Mouse (Mus musculus) lung, postnatal 10 days (tissue): ENCODE data around the gene Rhbdl2.

Source experiments
- DNase-seq: peaks from one replicate; pipeline ENCODE4 v3.0.0; 2021

Gene Rhbdl2

DNA sequence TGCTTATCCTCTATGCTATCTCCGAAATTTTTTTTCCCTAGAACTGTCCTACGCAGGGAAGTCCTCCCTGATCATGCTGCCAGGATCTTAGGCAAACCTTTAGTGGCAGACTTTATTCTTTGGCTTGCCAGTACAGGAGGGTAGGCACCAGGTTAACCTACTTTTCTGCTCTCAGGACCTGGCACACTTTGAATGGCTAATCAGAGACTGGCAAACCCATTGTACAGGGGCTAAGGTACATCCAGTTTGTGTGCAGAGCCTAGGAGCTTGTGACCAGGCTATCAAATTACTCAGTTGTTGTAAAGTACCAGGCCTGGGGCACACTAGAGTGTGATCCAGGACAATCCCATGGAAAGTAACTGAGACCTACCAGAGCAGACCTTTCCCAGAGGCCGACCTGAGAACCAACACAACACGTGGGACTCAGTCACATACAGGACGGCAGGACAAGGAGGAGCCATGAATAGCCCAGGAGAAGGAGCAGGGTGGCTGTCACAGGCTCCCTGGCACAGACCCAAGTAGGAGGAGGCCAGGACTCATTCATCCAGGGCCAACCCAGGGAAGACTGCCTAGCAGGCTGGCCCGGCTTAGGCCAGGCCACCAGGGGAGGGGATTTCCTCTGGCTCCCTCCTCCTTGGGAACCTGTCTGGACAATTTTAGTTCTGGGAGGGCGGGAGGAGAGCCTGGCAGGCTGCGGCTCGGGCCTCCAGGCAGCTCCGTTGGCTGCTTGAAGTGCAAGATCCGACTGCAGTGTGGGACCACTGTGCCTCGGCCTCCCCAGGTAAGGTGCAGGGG lies at the start of gene Rhbdl2:
Rhbdl2 (plus strand) TSS at position 684 of the 795 bp plus-strand sequence.
- peak; percentile 80 for DNase-seq

DNA sequence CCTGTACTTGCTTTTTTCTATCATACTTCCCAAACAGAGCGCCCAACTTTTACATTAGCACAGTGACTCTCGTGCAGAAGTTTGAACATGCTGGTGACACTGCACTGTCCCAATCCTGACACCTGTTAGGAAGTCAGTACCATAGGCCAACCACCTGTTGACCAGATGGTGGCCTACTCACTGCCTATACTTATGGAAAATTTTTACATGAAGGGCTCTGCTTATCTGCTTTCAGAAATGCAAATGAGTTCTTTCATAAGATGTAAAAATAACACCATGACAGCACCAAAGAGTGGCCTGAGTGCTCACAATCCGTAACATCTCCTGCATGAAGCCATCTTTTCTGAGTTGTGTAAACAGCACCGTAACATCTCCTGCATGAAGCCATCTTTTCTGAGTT lies 49.0 kb upstream of the Rhbdl2 start:
- DNase-seq: no peak

DNA sequence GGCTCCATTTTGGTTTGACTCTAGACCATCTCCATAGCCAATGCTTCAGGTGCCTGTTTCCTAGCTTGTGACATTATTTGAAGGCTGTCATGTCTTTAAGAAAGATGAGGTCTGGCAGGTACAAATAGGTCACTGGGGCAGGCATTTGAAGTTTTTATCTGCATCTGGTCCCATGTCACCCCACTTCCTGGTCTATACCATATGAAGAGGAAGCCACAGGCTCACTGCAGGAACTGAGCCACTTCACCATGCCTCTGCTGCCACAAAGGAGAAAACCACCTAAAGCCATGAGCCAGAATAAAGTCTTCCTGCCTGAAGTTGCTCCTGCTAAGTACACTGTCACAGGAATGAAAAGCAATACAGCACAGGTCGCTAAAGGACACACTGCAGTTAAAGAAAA lies 44.8 kb upstream of the Rhbdl2 start:
- DNase-seq: no peak

DNA sequence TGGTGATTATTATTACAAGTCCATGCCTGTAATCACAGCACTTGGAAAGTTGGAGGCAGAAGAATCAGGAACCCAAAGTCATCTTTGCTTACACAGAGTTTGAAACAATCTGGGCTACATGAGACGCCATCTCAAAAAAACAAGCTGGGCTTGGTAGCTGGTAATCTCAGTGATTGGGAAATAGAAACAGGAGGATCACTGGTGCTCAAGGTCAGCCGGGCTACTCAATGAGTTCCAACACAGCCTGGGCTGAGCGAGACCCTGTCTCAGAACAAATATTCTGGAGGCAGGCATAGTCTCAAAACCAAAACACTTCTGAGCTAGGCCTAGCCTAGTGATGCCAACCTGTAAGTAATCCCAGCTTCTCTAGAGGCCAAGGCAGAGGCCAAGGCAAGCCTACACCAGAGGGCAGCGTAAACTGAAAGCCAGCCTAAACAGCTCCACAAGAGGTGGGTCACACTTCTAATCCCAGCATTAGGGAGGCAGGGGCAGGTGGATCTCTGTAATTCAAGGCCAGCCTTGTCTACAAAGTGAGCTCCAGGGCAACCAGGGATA lies 42.4 kb upstream of the Rhbdl2 start:
- DNase-seq: no peak

DNA sequence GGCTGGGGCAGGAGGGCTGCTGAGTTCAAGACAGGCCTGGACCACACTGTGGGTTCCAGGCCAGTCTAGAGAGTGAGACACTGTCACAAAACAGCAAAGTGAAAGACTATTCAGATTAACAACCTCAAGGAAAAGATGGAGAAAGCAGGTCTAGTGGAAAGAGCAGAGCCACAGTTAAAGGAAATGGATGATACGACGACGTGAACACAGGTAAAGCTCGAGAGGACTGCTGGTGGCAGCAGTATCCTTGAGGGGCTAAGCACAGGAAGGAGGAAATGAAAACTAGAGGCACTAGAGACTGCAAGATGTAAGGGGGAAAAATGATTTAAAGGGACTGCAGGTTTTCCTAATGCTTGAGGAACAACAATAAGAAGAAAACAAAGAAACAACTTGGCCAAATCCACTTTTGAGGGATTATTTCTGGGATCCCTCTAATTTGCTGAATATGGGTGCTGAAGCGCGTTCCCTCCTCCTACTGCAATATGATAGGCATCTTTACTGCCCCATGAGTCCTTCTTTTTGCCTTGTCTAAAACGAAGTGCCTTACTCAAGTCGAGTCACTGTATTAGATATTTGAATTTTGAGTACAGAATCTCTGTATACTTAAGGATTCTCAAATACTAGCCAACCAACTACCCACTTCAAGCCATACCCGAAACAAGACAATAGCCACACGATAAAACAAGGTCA lies 38.8 kb upstream of the Rhbdl2 start:
- DNase-seq: no peak

DNA sequence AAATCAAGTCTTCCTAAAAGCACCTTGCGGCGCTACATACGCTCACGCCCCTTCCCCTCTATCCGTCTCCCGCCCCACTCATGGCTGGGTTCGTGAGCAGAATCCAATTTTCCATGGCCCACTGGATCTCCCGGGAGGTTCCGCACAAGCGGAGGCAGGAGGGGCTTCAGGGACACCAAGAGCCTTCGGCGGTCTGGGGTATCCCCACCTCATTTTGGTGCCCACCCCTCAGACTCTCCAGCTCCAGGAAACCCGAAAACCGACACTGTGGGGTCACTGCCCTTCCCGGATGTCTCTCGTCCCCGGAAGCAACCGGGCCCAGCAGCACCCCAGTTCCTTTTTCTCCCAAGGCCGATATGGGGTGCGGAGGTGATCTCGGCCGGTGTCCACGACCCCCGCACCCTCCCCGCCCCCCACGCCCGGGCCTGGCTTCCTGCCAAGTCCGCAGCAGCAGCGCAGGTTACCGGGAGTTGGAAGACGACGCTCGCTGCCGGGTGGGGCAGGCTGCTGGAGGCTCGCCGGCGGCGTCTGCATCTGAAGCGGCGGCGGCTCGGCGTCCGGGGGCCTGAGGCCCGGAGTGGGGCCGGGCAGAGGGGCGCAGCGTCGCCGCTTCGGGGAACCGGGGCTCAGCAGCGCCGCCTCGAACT lies 38.1 kb upstream of the Rhbdl2 start:
- no peak for DNase-seq

DNA sequence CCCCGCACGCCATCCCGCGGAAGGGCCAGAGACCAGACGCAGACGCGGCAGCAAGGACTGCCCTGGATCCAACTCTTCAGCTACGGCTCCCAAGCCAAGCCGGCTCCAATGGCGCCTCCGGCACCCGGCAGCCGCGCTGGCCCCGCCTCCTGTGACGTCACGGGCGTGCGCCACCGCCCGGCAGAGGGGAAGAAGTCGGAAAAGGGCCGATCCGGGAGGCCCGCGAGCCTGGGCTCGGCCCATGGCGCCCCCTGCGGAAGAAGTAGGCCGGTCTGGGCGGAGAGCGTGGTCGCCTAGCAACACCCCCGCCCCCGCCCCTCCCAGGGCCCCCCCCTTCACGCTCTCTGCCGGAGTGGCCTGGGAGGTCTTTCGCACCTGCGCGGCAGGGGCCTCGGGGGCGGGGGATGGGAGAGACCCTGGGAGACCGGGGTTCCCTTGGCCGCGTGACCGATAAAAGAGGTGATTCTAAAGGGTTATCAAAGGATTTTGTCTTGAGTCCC lies 37.5 kb upstream of the Rhbdl2 start, which contains the start of gene Akirin1:
Akirin1 (minus strand) TSS at position 194 of the 500 bp plus-strand sequence.
- peak; percentile 98 for DNase-seq

DNA sequence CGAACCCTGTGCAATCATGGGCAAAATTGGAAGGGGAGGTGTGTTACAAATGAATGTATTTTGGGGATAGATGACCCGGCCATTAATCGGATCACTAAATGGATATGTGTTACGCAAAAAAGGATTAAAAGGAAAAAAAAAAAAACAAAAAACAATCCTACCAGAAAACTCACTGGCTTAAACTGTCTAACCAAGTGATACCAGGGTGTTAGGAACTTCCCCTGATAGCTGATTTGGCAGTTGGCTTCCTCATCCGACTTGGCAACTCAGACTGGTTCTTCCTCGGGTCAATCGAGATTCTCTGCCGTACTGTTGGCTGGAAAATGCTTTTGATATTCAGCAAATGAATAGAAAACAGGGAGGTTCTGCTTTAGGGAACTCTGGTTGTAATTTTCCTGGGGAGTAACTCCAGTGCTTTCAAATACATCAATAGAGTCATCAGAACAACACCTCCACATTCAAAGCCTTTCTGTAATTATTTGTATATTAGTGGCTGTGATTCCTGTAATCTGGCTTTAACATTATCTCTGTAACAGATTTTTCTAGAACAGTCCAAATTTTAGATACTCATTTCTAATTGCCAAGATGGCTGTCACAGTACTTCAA lies 36.9 kb upstream of the Rhbdl2 start:
- peak; percentile 39 for DNase-seq

DNA sequence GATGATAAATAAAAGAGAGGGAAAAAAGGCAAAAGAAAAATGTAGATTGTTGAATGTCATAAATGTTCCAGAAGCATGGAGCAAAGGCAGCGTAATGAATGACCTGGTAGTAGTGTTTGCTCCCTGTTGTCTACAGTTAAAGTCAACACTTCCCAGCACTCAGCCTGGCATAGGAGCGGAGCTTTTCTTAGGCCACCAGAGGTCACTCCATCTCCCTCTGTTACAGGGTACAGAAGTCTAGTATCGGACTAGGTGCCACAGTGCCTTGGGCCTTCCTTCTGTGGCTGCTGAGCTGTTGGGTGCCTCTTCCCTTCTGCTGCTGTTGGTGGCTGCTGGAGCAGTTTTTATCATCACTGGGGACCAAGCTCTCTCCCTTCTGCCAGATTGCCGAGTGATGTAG lies 29.4 kb upstream of the Rhbdl2 start:
- DNase-seq: peak; percentile 32

DNA sequence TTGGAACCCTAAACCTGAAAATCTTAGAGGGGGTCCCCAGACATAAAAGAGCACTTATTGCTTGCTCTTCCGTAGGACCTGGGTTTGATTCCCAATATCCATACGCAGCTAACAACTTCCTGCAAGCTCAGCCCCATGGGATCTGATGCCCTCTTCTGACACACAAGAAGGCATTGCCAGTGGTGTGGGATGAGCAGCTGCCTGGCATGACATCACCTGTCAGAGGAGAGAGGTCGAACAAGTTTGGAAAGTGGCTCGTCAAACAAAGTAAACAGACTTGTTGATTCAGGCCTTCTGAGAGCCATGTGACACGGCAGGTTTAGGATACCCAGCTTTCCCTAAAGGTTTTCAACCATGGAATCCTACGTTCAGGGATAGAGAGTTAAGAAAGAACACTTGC lies 22.6 kb upstream of the Rhbdl2 start:
- DNase-seq: no peak

DNA sequence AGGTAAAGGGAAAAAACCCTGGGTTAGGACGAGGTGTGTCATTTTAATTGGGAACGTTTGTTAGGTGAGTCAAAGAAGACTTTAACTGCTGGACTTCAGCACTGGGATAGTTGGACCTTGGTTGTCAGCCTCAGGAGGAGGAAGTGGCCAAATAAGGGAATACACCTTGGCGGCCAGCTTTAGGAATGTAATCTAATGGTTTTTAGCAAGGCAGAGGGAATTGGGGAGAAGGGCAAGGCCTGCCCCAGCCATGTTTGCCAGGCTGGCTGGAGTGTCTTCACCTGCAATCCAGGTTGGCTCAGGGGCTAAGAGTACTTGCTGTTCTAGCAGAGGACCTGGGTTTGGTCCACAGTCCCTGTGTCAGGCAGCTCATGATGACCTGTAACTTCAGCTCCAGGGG lies 19.9 kb upstream of the Rhbdl2 start:
- DNase-seq: no peak

DNA sequence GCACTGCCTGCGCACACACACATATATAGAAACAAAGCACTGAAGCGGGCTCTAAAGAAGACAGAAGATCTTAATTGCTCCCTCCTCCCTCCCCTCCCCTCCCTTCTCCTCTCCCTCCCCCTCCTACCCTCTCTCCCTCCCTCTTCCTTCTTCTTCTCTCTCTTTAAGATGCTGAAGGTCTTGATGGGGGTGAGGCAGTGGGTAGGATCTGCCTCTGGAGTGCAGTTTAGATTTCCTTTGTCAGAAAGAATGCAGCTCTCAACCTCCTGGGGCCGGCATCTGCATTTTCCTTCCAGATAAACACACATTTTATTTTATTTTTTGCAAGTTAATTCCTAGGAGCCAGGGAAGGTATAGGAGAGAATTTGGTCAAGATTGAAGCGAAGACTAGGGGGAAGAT lies 19.4 kb upstream of the Rhbdl2 start:
- DNase-seq: no peak

DNA sequence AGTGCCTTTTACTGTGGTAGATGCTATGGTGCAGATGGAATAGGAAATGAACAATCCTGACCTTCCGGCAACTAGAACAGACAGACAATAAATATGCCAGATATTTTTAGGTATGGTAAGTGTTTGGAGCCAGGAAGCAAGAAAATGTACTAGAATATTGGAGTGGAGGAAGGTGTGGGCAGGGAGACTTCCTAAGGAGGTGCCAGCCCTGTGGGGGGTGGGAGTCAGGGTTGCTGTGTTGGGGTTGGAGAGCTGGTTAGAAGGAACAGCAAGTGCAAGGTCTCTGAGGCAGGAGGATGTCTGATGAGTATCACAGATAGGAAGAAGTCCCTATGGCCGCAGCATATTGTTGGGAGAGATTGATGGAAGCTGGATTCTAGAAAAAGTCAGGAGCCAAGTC lies 5.0 kb downstream of the Rhbdl2 start:
- DNase-seq: no peak

DNA sequence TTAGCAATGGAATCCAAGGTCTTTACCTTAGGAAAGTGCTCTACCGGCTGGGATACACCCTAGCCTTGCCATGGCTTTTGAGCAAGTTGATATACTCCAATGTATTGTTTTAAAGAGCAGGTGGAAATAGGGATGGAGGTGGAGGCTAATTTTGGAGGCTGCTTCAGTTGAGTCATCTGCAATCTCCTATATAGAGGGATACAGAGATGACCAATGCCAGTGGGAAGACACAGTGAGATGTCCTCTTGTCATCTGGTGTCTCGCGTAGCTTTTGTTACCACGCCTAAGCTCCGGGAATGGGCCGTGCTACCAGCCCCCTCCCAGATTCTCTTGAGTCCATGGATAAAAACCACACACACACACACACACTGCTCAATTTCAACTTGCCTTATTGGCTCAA lies 5.5 kb downstream of the Rhbdl2 start:
- DNase-seq: no peak

DNA sequence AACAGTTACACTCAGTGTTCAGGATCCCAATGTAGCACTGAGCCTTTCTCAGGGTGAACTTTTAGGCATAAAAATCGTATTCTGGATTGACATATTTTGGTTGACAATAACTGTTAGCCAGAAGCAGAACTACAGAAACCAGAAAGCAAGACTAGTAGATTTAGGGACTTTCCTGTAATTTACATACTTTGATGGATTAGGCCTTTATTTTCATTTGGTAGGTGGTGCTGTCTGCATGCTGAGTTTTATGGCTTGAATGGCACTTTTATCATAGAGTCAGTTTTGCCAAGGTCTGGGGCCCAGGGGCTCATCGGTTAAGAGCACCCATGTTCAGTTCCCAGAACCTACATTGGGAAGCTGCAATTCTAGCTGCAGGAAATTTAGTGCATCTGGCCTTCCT lies 7.4 kb downstream of the Rhbdl2 start:
- no peak for DNase-seq

DNA sequence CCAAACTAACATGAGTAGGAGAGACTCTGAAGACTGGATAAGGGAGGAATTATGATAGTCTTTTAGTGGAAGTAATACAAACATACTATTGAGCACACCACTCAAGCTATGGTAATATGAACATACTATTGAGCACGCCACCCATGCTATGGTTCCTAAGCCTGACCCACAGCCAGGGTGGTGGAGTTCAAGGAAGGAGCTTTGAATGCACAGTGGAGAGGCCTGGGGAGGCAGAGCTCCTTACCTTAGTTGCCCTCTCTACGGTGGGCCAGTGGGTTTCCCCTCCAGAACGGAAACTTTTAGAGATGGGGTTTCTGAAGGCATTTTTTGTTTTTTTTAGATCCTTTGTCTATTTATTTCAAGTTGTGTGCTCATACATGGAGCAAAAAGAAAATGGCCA lies 9.7 kb downstream of the Rhbdl2 start:
- DNase-seq: no peak

DNA sequence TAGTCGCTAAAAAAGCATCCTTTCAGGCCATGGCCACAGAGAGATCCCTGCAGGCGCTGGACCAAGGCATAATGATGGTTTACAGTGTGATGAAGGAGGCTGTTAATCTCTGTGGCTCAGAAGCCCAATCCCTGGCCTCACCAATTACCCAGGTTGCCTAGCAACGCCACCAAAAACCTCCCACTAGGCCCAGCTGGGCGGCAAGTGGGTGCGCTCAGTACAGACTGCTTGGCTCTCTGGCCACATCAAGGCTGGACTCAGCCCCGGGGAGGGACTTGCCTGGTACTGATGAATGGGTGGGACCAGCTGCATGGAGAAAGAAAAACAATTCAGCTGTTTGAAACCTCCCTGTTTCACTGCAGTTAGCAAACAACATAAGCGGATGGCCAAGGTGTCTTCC lies 10.2 kb downstream of the Rhbdl2 start:
- no peak for DNase-seq

DNA sequence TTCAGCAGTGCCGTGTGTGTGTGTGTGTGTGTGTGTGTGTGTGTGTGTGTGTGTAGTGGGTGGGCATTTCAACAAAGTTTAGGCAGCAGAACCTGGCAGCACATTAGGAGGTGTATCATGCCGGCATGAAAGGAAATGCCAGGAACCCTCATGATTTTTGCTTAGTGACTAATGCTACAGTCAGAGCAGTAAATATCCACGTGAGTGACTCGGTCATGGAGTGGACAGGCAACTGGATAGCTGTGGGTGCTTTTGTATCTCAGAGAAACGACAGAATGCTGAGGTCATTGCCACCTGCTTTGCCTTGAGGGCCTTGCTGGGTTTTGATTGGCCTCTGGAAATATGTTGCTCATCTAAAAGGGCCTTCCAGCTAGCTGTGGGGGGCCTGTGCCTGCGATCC lies 16.0 kb downstream of the Rhbdl2 start:
- no peak for DNase-seq

DNA sequence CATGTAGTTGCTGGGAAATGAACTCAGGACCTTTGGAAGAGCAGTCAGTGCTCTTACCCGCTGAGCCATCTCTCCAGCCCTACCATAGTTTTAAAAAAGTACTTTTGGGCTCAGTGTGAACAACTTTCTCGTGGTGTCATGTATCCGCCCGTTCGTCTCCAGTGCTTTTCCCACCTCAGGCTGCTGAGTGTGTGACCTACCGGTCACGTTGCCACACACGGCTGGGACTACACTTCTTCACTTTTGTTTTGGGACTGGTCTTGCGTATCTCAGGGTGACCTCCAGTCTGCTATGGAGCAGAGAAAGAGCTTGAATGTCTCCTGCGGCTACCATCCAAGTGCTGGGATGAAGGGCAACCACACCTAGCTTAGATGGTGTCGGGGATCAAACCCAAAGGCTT lies 20.6 kb downstream of the Rhbdl2 start:
- no peak for DNase-seq

DNA sequence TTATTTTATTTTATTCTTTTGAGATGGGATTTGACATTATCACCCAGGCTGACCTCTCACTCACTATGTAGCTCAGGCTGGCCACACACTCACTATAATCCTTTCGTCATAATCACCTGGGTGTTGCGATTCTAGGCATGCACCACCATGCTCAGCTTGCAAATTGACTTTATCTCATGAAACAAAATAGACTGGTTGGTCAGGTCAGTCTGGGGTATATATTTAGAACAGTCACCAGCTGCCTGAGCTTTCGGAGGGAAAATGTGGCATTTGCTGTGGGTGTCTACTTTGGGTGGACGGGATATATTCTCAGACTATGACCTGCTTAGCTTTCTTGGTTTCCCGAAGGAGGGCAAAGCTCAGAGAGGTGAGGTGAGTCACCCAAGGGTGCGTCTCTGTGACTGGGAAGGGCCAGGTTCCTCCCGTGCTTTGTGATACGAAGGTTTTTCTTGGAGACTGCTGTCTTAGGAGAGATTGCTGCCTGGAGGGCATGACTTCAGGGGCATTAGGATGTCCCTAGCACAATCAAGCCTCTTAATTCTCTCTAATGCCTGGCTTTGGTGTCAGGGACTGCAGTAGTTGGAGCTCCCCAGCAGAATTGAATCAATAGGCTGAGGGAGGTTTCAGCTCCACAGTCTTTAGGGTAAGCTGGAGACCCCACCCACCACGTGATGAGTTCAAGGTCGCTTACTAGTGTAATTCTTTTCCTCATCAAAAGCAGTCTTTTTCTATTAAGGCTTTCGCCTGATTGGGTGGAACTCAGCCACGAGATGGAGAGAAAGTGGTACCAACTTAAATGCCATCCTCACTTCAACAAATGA lies 23.0 kb downstream of the Rhbdl2 start:
- DNase-seq: no peak

DNA sequence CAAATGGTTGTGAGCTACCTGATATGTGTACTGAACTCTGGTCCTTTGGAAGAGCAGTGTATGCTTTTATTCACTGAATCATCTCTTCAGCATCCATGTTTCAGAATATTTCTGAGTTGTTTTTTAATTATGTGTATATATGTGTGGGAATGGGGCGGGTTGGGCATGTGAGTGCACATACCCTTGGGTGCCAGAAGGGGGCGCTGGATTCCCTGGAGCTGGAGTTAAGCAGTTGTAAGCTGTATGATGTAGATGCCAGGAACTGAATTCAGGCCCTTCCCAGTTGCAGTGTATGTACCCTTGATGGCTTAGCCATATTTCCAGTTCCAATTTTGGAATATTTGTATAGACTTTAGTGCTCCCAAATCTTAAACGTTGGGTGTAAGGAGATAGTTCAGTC lies 24.9 kb downstream of the Rhbdl2 start:
- DNase-seq: no peak

DNA sequence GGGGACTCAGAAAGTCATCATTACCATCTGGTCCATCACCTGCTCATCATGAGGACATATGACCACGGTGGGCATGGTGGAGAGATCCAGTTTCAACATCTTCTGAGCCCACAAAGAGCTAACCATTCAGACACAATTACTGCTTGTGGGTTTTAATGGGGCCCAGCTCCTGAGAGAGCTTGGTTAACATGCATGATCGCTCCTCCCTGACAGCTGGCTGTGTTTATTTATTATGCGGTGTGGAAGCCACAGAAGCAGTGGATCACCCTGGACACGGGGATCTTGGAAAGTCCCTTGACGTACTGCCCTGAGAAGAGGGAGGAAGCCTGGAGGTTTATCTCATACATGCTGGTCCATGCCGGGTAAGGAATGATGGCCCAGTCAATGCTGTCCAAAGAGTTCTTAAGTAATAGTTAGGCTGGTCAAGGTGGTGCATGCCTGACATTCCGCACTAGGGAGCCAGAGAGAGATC lies 26.4 kb downstream of the Rhbdl2 start:
- no peak for DNase-seq
